8 mouse cellular contexts compared by ENCODE assay signal in genomic region chr3:141831135-141831534, GRCm38 (mm10).
DNase-seq lines count a peak whose midpoint lies in the region; ATAC-seq and TF ChIP-seq lines count a peak whose summit lies in the region.

No protein-coding gene starts in this region.

- DNase-seq in CD4-positive, CD25-positive, alpha-beta regulatory T cell, adult 2 months (ENCODE audit: low read depth, low spot score): peak; percentile 1
- peak; percentile 24 for DNase-seq in ES-E14 (ENCODE audit: low read depth, low spot score)
- DNase-seq in cerebellum, postnatal 14 days: peak; percentile 86 to 89
- peak; percentile 52 to 81 for DNase-seq in layer of hippocampus, adult 8-10 months (ENCODE audit: low spot score in 2 of 2)
- DNase-seq in right cerebral cortex, postnatal 4 days: peak; percentile 73

- no peak overlapping the region for H3K27ac ChIP-seq in ES-E14 (ENCODE audit: insufficient read depth, low read depth, low read length, poor library complexity, severe bottlenecking)

- no peak overlapping the region for H3K4me3 ChIP-seq in ES-E14 (ENCODE audit: insufficient read depth in 1 of 2, low read depth in 1 of 2, low read length in 2 of 2, poor library complexity in 1 of 2, severe bottlenecking in 1 of 2)

- no peaks in the 10 kb centered on the region for H3K4me1 ChIP-seq in ES-E14 (ENCODE audit: control insufficient read depth in 2 of 2, insufficient read depth in 2 of 2, low read length in 2 of 2, poor library complexity in 1 of 2)

- in situ Hi-C loops in ES-E14 (cut with MboI; ENCODE audit: low sequenced_read_pairs in 2 of 2, unreplicated experiment in 2 of 2): no loop called here

- no peak for ATAC-seq in CD4-positive, CD25-positive, alpha-beta regulatory T cell, adult 4 months
- peak; percentile 83 for ATAC-seq in granulocyte monocyte progenitor cell, adult 5-6 weeks (replicated peaks; ENCODE audit: poor library complexity, severe bottlenecking)
- peak; percentile 49; the same call in 1 of the 2 replicates for ATAC-seq in megakaryocyte, adult 5-6 weeks (ENCODE audit: poor library complexity, severe bottlenecking)

- H3K36me3 ChIP-seq in ES-E14 (ENCODE audit: control insufficient read depth, insufficient read depth, low read length, poor library complexity, severe bottlenecking): no peaks in the 10 kb centered on the region

- no peak overlapping the region for H3K9ac ChIP-seq in ES-E14 (ENCODE audit: insufficient read depth, low read depth, low read length, poor library complexity, severe bottlenecking)

- H3K9me3 ChIP-seq in ES-E14 (ENCODE audit: control insufficient read depth, insufficient read depth, low read depth, low read length): no peaks in the 10 kb centered on the region

TF ChIP-seq in ES-E14, 5 proteins besides CTCF, POLR2A, EP300 and RAD21:
- TF ChIP-seq CHD2 (IDR thresholded peaks at IDR 0.05; ENCODE audit: low read depth, low read length) (no peak), ZC3H11A (IDR thresholded peaks at IDR 0.05; ENCODE audit: borderline replicate concordance, low read depth, low read length) (peak; percentile 80; the same call in 1 of the 2 replicates), MAFK (IDR thresholded peaks at IDR 0.05; ENCODE audit: insufficient read depth, low read depth, low read length) (no peak), ZNF384 (IDR thresholded peaks at IDR 0.05; ENCODE audit: low read depth, low read length) (no peak), HCFC1 (IDR thresholded peaks at IDR 0.05; ENCODE audit: borderline replicate concordance, insufficient read depth, low read length) (no peak)

Comparison
In these comparisons a context has a peak if more than half of its experiments do, and no peak if none do; other contexts are left out.
1. DNase-seq: peak in every context shown above with its lines; median percentile 88 in cerebellum, postnatal 14 days; 73 in right cerebral cortex, postnatal 4 days; 66 in layer of hippocampus, adult 8-10 months; 24 in ES-E14; 1 in CD4-positive, CD25-positive, alpha-beta regulatory T cell, adult 2 months.